10 mouse cellular contexts compared by ENCODE assay signal in genomic region chr13:113355022-113355421, GRCm38 (mm10).
DNase-seq lines count a peak whose midpoint lies in the region; ATAC-seq and TF ChIP-seq lines count a peak whose summit lies in the region.
"Had no signal": no experiment of that assay in that cellular context is flagged by ENCODE, and none has a peak within 500 bp of the region (broad histone marks: within the 10 kb centered on the region; RNA-seq: fewer than 3 reads in every experiment).

No protein-coding gene starts in this region.

- peaks cover 23% of the 10 kb centered on the region for H3K4me1 ChIP-seq in heart, embryonic 10.5 days
- H3K4me1 ChIP-seq in heart, postnatal 0 days (ENCODE audit: control insufficient read depth, insufficient read depth), result peaks cover 6% of the 10 kb centered on the region

- no peak for TF ChIP-seq CTCF in brain, embryonic 14.5 days (IDR thresholded peaks at IDR 0.05; ENCODE audit: borderline replicate concordance, extremely low read depth, insufficient read depth, insufficient read length)
- no peak for TF ChIP-seq CTCF in heart, postnatal 0 days (IDR thresholded peaks at IDR 0.05; ENCODE audit: low read depth)

- DNase-seq in heart, adult 11 months, result peak; percentile 98
- no peak for DNase-seq in heart, embryonic 10.5 days (ENCODE audit: low spot score)
- peak; percentile 33 for DNase-seq in brain, embryonic 14.5 days (ENCODE audit: low read depth)
- peak; percentile 54 for DNase-seq in heart, postnatal 0 days (ENCODE audit: low spot score)
- peak; percentile 48 for DNase-seq in neural tube, embryonic 10.5 days (ENCODE audit: extremely low spot score, low spot score)
- DNase-seq in yolk sac, embryonic 10.5 days (ENCODE audit: low spot score), result no peak
- DNase-seq in urinary bladder, adult 18-20 months (ENCODE audit: low spot score in 2 of 2), result no peak
- no peak for DNase-seq in layer of hippocampus, postnatal 25 days (ENCODE audit: extremely low spot score in 1 of 2, low spot score in 1 of 2)
- DNase-seq: lung, embryonic 14.5 days; right cerebral cortex, postnatal 4 days had no signal

- H3K36me3 ChIP-seq in heart, embryonic 10.5 days, result no peaks in the 10 kb centered on the region
- no peaks in the 10 kb centered on the region for H3K36me3 ChIP-seq in heart, postnatal 0 days (replicated peaks; ENCODE audit: control insufficient read depth, insufficient read depth, low read length)

- no peak overlapping the region for H3K27ac ChIP-seq in heart, embryonic 10.5 days
- H3K27ac ChIP-seq in heart, postnatal 0 days (ENCODE audit: low read depth), result no peak overlapping the region

- WGBS in heart, embryonic 10.5 days, result 38% methylated on average over 4 of the region's 4 CpGs
- WGBS in heart, postnatal 0 days, result 35% methylated on average over 4 of the region's 4 CpGs

- ATAC-seq in heart, postnatal 0 days (ENCODE audit: insufficient read depth, low read depth), result peak; percentile 77

- TF ChIP-seq EP300 in heart, postnatal 0 days (IDR thresholded peaks at IDR 0.05; ENCODE audit: low read depth), result no peak

- no peaks in the 10 kb centered on the region for H3K9me3 ChIP-seq in heart, embryonic 10.5 days
- H3K9me3 ChIP-seq in heart, postnatal 0 days (replicated peaks; ENCODE audit: control insufficient read depth, low read length), result no peaks in the 10 kb centered on the region

- H3K27me3 ChIP-seq in heart, embryonic 10.5 days (ENCODE audit: insufficient read depth, poor library complexity, severe bottlenecking), result no peaks in the 10 kb centered on the region
- no peaks in the 10 kb centered on the region for H3K27me3 ChIP-seq in heart, postnatal 0 days (ENCODE audit: control insufficient read depth, insufficient read depth, low read length)

- TF ChIP-seq POLR2A in brain, embryonic 14.5 days (IDR thresholded peaks at IDR 0.05; ENCODE audit: borderline replicate concordance, extremely low read depth, insufficient read depth, insufficient read length, poor library complexity, severe bottlenecking), result no peak

- no peak overlapping the region for H3K4me2 ChIP-seq in heart, postnatal 0 days (ENCODE audit: low read depth, low read length)
- H3K4me2 ChIP-seq: lung, embryonic 14.5 days had no signal

- H3K4me3 ChIP-seq in heart, embryonic 10.5 days, result no peak overlapping the region
- H3K4me3 ChIP-seq in heart, postnatal 0 days (ENCODE audit: low read depth, low read length), result no peak overlapping the region

- H3K9ac ChIP-seq in heart, postnatal 0 days (replicated peaks; ENCODE audit: low read depth, low read length), result no peak overlapping the region
- H3K9ac ChIP-seq: lung, embryonic 14.5 days had no signal

Comparison
In these comparisons a context has a peak if more than half of its experiments do, and no peak if none do; other contexts are left out.
1. DNase-seq: peak in heart, adult 11 months (single experiment), brain, embryonic 14.5 days (single experiment), heart, postnatal 0 days (single experiment) and neural tube, embryonic 10.5 days (single experiment); none in heart, embryonic 10.5 days (single experiment), yolk sac, embryonic 10.5 days (single experiment), urinary bladder, adult 18-20 months (0 of 2) and layer of hippocampus, postnatal 25 days (0 of 2).